ENCODE assay signal across 8 mouse cellular contexts in the genomic region with DNA sequence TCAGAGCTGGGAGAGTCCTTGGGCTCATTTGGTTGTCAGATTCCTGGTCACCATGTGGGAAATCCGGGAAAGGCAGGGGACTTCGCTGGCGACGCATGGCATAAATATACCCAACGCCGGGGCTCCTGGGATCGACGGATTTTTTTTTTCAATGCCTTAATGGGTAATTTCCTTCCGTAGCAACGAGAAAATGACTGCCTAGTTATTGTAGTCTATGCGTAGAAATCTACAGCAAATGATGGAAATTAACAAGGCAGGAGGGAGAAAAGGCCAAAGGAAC. TPM values are rescaled to one million over a fixed set of nuclear protein-coding genes. Genes with fewer than 3 reads are reported as not detected.
DNase-seq lines count a peak whose midpoint lies in the region; ATAC-seq lines count a peak whose summit lies in the region.

No protein-coding gene starts in this region.

- no peaks in the 10 kb centered on the region for H3K9me3 ChIP-seq in kidney, embryonic 14.5 days (ENCODE audit: control insufficient read depth, low read length)
- H3K9me3 ChIP-seq in embryonic facial prominence, embryonic 13.5 days = no peaks in the 10 kb centered on the region
- no peaks in the 10 kb centered on the region for H3K9me3 ChIP-seq in intestine, embryonic 16.5 days (ENCODE audit: control insufficient read depth, low read length)
- no peaks in the 10 kb centered on the region for H3K9me3 ChIP-seq in neural tube, embryonic 13.5 days

- no peak overlapping the region for H3K27ac ChIP-seq in kidney, embryonic 14.5 days (ENCODE audit: low read depth, low read length)
- peak overlapping the region; percentile 83 for H3K27ac ChIP-seq in embryonic facial prominence, embryonic 13.5 days
- H3K27ac ChIP-seq in intestine, embryonic 16.5 days (ENCODE audit: low read length) = no peak overlapping the region
- no peak overlapping the region for H3K27ac ChIP-seq in neural tube, embryonic 13.5 days (replicated peaks)

- peak overlapping the region; percentile 33 for H3K4me2 ChIP-seq in kidney, embryonic 14.5 days (replicated peaks; ENCODE audit: low read depth, low read length)
- peak overlapping the region; percentile 68 for H3K4me2 ChIP-seq in embryonic facial prominence, embryonic 13.5 days
- peak overlapping the region; percentile 48 for H3K4me2 ChIP-seq in intestine, embryonic 16.5 days (ENCODE audit: low read depth, low read length)
- H3K4me2 ChIP-seq in neural tube, embryonic 13.5 days = peak overlapping the region; percentile 51

- H3K4me3 ChIP-seq in kidney, embryonic 14.5 days (ENCODE audit: low read length) = peak overlapping the region; percentile 17
- peak overlapping the region; percentile 46 for H3K4me3 ChIP-seq in embryonic facial prominence, embryonic 13.5 days
- H3K4me3 ChIP-seq in intestine, embryonic 16.5 days (ENCODE audit: low read length) = peak overlapping the region; percentile 43
- H3K4me3 ChIP-seq in neural tube, embryonic 13.5 days = peak overlapping the region; percentile 26

- H3K9ac ChIP-seq in kidney, embryonic 14.5 days (ENCODE audit: low read depth, low read length) = no peak overlapping the region
- H3K9ac ChIP-seq in embryonic facial prominence, embryonic 13.5 days = peak overlapping the region; percentile 76
- no peak overlapping the region for H3K9ac ChIP-seq in intestine, embryonic 16.5 days (ENCODE audit: low read depth, low read length)
- no peak overlapping the region for H3K9ac ChIP-seq in neural tube, embryonic 13.5 days

- under 1% methylated on average over 11 of the region's 11 CpGs for WGBS in kidney, embryonic 14.5 days
- 2% methylated on average over 11 of the region's 11 CpGs for WGBS in embryonic facial prominence, embryonic 13.5 days
- WGBS in intestine, embryonic 16.5 days = 4% methylated on average over 11 of the region's 11 CpGs
- WGBS in neural tube, embryonic 13.5 days = 1% methylated on average over 11 of the region's 11 CpGs

- no peak for ATAC-seq in kidney, embryonic 14.5 days (ENCODE audit: low FRiP score, low TSS enrichment)
- ATAC-seq in embryonic facial prominence, embryonic 13.5 days (ENCODE audit: insufficient number of reproducible peaks, insufficient read depth, low FRiP score, low TSS enrichment, low read depth) = no peak
- ATAC-seq in intestine, embryonic 16.5 days = no peak
- no peak for ATAC-seq in neural tube, embryonic 13.5 days (ENCODE audit: low read depth)

- H3K27me3 ChIP-seq in kidney, embryonic 14.5 days (ENCODE audit: control insufficient read depth, insufficient read depth, low read length) = peaks cover 56% of the 10 kb centered on the region
- peaks cover 57% of the 10 kb centered on the region for H3K27me3 ChIP-seq in embryonic facial prominence, embryonic 13.5 days
- peaks cover 50% of the 10 kb centered on the region for H3K27me3 ChIP-seq in intestine, embryonic 16.5 days (replicated peaks; ENCODE audit: control insufficient read depth, insufficient read depth, low read length)
- H3K27me3 ChIP-seq in neural tube, embryonic 13.5 days = peaks cover 69% of the 10 kb centered on the region

- DNase-seq in kidney, postnatal 10 days = no peak
- DNase-seq in spleen, postnatal 14 days (ENCODE audit: low spot score in 2 of 2) = no peak
- no peak for DNase-seq in cerebellum, adult 9-10 months
- no peak for DNase-seq in urinary bladder, postnatal 14 days (ENCODE audit: low spot score)

- H3K4me1 ChIP-seq in kidney, embryonic 14.5 days (ENCODE audit: control insufficient read depth, insufficient read depth, low read length) = no peaks in the 10 kb centered on the region
- H3K4me1 ChIP-seq in embryonic facial prominence, embryonic 13.5 days = peaks cover 33% of the 10 kb centered on the region
- H3K4me1 ChIP-seq in intestine, embryonic 16.5 days (ENCODE audit: control insufficient read depth, insufficient read depth, low read length) = 0 out of 2 replicates have a peak, but pooled peaks cover 8% of the 10 kb centered on the region
- peaks cover 43% of the 10 kb centered on the region for H3K4me1 ChIP-seq in neural tube, embryonic 13.5 days (replicated peaks)

- H3K36me3 ChIP-seq in kidney, embryonic 14.5 days (ENCODE audit: control insufficient read depth, insufficient read depth, low read length) = no peaks in the 10 kb centered on the region
- H3K36me3 ChIP-seq in embryonic facial prominence, embryonic 13.5 days = no peaks in the 10 kb centered on the region
- no peaks in the 10 kb centered on the region for H3K36me3 ChIP-seq in intestine, embryonic 16.5 days (ENCODE audit: control insufficient read depth, insufficient read depth, low read length)
- no peaks in the 10 kb centered on the region for H3K36me3 ChIP-seq in neural tube, embryonic 13.5 days

RNA-seq across cellular contexts. Expression of gene Satb2, which starts 1.7 kb away (rescaled TPM):
- 1.1 and 2.0 TPM in 2 replicates for polyA plus RNA-seq in kidney, embryonic 14.5 days (2014; fragmentation: Nextera tagmentation; extraction: Ambion mirVana)
- polyA plus RNA-seq in embryonic facial prominence, embryonic 13.5 days (2015; fragmentation: Nextera tagmentation; extraction: Ambion mirVana) = 19.4 and 23.9 TPM in 2 replicates
- 2.1 and 2.6 TPM in 2 replicates for polyA plus RNA-seq in intestine, embryonic 16.5 days (2015; fragmentation: Nextera tagmentation; extraction: Ambion mirVana)
- polyA plus RNA-seq in neural tube, embryonic 13.5 days (2015; fragmentation: Nextera tagmentation; extraction: Ambion mirVana) = 1.9 and 3.8 TPM in 2 replicates
